Mouse (Mus musculus) small intestine, adult 2 months (tissue): ENCODE measurements around the gene Zmynd8.

ENCODE experiments used
- CTCF ChIP-seq: fragments of 200-500 bp; IDR thresholded peaks from 2 replicates; pipeline ENCODE4 v1.5.1; 2012; ENCODE audit warnings: low read depth, mild to moderate bottlenecking, control low read depth, inconsistent platforms, low read length, moderate library complexity, mixed read lengths; ENCODE audit not compliant: insufficient replicate concordance, insufficient read length; ENCODE audit errors: extremely low read depth
- POLR2A ChIP-seq: fragments of 200-500 bp; IDR thresholded peaks from 2 replicates; pipeline ENCODE4 v1.6.1; 2012; ENCODE audit warnings: low read depth, mild to moderate bottlenecking, control low read depth, inconsistent platforms, low read length, moderate library complexity

GRCm38 (mm10) chr2:165742210-165742786 lies 156.5 kb downstream of the Zmynd8 start:
- no peak for TF ChIP-seq CTCF
- TF ChIP-seq POLR2A = no peak
